Mouse (Mus musculus) c-Kit-positive CD71-positive TER-119-negative erythroid progenitor cells, embryonic 14.5 days (primary cell): ENCODE measurements around the gene Pik3r5.

Experiments
- DNase-seq: peaks from one replicate; pipeline ENCODE4 v3.0.0-alpha.2; 2013; ENCODE audit warnings: low read depth

The Pik3r5 gene

DNA sequence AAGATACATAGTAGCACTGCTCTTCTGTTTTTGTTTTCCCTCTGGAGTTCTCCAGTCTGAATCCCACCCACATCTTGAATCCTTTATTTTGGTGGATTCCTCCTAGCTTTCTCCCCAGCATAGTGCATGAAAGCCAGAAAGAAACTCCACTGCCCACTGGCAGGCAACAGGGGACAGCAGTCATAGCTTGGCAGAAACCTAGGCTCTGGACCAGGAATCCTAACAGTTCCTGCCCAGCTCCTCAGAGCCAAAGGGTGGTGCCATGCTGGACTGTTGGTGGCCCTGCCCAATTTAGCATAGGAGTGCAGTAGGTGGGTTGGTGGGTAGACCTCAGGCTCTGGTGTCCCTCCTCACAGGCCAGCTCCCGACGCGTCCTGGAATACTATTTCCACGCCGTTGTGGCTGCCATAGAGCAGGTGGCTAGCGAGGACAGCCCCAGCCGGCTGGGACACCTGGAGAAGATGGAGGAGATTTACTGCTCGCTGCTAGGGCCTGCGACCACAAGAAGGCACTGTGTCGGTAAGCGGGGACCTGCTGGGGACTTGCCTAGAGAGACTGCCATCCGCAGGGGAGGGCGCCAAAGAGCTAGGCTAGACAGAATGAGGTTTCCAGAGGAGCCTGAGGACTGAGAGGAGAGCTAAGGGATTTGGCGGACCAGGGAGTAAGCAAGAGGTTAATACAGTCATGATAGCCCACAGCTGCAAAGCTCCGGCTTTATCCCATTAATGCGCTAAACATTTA lies 99.3 kb downstream of the Pik3r5 start:
- DNase-seq, result no peak

DNA sequence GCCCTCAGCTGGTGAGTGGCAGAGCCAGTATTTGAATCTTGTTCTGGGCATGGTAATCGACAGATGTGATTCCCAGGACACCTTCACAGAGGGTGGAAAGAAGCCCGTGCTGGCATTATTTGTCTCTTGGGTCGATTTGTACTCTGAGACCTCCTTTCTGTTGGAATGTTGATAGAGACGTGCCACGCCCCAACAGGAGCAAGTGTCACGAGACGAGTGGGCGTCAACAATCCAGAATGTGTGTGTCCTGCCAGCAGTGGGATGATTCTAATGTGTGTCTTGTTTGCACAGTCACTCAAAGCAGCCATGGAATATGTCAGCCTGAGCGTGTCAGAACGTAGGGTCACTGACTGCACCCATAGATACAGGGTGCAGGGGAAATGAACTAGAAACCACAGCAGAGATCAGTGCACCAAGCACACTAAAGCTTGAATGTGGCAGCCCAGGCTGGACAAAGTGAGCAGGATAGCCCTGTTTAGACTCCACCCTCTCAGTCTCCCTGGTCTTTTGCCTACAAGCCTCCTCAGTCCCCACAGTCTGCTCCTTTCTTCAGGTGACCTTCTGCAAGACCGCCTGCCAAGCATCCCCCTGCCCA lies 100.1 kb downstream of the Pik3r5 start:
- no peak for DNase-seq

DNA sequence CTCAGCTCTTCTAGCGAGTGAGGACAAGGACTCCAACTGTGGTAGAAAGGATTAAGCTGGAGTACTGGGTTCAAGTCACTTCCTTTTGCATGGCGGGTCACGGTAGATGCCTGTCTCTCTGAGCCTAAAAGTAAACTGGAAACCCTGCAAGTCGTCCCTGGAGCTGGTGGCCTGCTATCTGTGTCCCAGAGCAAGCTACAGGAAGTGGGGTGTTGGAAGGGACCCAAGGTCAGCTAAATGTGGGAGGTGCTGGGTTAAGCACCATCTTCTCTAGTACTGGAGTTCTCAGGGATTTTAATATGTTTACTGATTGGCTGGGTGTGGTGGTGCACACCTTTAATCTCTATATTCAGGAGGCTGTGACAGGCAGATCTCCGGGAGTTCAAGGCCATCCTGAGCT lies 100.9 kb downstream of the Pik3r5 start:
- DNase-seq, result no peak

DNA sequence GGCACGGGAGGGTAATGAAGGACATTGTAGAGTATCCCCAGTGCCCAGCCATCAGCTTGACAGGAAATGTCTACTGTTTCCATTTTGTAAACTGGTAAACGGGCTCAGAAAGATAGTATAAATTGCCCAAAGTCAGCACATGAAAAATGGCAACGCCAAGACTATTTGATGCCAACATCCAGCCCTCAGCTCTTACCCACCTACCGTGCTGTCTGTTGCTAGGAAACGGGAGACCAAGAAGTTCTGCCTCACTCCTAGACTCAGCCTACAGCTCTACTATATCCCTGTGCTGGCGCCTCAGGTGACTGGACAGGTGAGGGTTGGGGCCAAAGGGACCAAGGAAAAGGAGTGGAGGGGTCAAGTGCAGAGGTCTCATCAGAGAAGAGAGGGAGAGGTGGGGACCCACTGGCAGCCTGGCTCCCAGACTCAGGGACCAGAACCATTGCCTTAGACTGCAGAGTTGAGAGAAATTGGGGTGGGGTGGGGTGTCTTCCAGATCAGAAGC lies 102.1 kb downstream of the Pik3r5 start:
- no peak for DNase-seq

DNA sequence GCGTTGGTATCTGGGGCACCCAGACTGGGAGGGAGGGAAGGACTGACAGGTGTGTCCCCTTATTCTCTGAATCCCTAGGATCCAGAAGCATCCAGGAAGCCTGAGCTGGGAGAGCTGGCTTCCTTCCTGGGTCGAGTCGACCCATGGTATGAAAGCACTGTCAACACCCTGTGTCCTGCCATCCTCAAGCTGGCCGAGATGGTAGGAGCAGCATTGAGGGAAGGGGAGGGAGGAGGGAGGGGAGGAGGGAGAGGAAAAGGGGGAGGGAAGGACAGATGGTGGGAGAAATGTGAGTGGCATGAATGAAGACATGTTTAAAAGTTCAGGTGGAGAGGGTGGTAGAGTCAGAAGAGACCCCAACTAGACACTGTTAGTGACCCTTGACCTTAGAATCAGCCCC lies 104.1 kb downstream of the Pik3r5 start:
- DNase-seq, result no peak

DNA sequence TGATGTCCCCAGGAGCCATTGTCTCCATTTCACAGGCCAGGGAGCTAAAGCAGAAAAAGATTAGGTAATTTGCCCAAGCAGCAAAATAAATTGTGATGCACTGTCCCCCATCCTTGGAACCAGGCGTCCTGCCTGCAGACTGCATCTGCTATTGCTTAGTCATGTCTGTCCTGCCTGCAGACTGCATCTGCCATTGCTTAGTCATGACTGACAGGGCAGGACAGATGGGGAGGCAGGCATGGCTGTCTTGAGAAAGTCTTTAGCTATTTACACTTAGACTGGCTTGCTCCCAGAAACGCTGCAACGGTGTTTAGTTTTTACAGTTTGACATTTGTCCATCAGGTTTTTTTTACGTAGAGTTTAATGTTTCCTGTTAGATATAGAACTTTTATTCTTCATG lies 104.5 kb downstream of the Pik3r5 start:
- no peak for DNase-seq

DNA sequence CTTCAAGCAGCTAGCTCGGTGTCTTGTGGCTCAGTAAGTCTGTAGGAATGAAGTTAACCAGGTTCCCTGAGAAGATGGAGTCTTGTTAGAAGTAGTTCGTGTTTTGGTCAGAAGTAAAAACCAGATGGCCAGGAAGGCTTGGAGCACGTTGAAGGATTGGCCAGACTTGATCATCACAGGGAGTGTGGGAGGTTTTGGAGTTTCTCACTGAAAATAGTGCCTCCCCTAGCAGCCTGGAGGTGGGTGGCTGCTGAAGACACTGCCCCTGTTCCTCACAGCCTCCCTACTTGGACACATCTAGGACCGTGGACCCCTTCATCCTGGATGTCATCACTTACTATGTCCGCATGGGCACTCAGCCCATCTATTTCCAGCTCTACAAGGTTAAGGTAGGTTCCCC lies 107.7 kb downstream of the Pik3r5 start:
- DNase-seq, result no peak

DNA sequence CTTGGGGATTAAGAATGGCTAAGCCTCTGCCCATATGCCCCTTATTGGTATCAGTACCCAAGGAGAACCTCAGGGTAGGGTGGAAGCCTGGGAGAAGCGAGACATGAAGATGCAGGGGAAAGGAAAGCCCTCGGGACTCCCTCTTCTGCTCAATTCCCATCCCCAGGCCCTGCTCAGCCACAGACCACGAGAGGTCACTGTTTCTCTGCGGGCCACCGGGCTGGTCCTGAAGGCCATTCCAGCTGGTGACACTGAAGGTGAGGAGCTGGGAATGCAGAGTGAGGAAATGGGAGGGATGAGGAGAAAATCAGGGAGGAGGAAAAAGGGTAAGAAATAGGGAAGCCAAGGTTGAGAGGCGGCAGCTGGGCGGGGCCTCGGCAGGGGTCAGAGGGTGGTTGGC lies 112.6 kb downstream of the Pik3r5 start:
- DNase-seq, result no peak

DNA sequence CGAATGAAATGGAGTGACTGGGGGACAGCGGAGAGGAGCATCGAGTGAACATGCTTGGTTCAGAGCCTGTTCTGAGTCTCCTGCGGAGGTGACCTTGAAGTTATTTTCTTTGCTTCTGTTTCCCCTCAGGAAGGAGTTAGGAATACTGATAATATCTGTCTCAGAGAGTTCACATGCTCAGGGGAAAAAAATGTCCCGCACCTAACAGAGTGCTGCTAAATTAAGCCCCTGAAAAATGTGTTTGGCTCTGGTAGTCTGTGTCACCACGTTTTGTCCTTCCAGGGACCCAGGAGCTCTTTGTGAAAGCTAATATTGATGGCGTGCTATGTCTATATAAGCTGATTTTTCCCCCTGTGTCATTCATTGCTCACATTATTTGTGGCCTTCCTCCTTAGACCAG lies 113.3 kb downstream of the Pik3r5 start:
- no peak for DNase-seq

DNA sequence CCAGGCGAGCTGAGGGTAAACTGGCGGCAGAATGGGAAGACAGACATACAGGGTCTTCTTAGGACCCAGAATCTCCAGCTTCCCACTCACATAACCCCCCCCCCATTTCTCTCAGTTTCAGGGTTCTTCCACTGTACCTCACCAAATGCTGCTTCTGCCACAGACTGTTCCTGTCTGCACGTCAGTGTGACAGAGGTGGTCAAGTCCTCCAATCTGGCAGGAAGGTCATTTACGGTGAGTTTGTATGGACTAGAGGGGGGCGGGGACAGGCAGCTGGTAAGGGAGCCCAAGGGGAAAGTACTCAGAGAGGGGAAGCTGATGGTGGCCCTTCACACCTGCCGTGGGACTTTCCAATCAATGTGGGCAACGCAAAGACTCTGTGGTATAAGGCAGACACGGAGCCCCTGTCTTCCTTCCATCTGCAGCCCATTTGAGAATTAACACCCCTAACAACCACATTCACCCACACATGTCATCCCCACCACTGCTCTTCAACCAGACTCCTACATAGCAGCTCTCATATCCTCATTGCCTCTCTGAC lies 113.8 kb downstream of the Pik3r5 start:
- no peak for DNase-seq
